Mouse (Mus musculus): ENCODE measurements around the gene Map1b.

- TF ChIP-seq EP300 (IDR thresholded peaks at IDR 0.05) (no peak), CTCF (IDR thresholded peaks at IDR 0.05) (no peak)
These were observed 22.5 kb upstream of the Map1b start for GRCm38 (mm10) chr13:99538851-99539250.

Data from lung, postnatal 0 days (tissue).